Mouse (Mus musculus) CH12.LX (cell line): Measurements from ENCODE around the gene Dnah5.

ENCODE experiments used
- CHD2 ChIP-seq: IDR thresholded peaks from 2 replicates; pipeline ENCODE4 v1.6.1; 2011; ENCODE audit warnings: low read length, improper control_type of control experiment
- CTCF ChIP-seq, 2 experiments: IDR thresholded peaks in 1 of 2; conservative IDR thresholded peaks in 1 of 2; 2 replicates each; pipeline ENCODE4 v1.5.1; 2011 to 2012; ENCODE audit warnings: low read depth in 2 of 2, low read length in 2 of 2, improper control_type of control experiment in 1 of 2, inconsistent platforms in 1 of 2, mild to moderate bottlenecking in 1 of 2, moderate library complexity in 1 of 2
- E2F4 ChIP-seq: IDR thresholded peaks from 2 replicates; pipeline ENCODE4 v1.6.1; 2011; ENCODE audit warnings: low read depth, low read length, improper control_type of control experiment; ENCODE audit not compliant: insufficient replicate concordance
- HCFC1 ChIP-seq: IDR thresholded peaks from 2 replicates; pipeline ENCODE4 v1.6.1; 2012; ENCODE audit warnings: low read depth, mild to moderate bottlenecking, inconsistent platforms, low read length, improper control_type of control experiment
- IRF4 ChIP-seq: IDR thresholded peaks from 2 replicates; pipeline ENCODE4 v1.6.1; 2014; ENCODE audit warnings: low read depth, mild to moderate bottlenecking, inconsistent platforms, low read length, improper control_type of control experiment
- MAX ChIP-seq: IDR thresholded peaks from 2 replicates; pipeline ENCODE4 v1.6.1; 2011; ENCODE audit warnings: low read length, improper control_type of control experiment
- MEF2A ChIP-seq: IDR thresholded peaks from 2 replicates; pipeline ENCODE4 v1.6.1; 2014; ENCODE audit warnings: low read depth, mild to moderate bottlenecking, inconsistent platforms, low read length, improper control_type of control experiment, borderline replicate concordance
- NELFE ChIP-seq: IDR thresholded peaks from 2 replicates; pipeline ENCODE4 v1.6.1; 2011; ENCODE audit warnings: low read depth, low read length, improper control_type of control experiment
- NRF1 ChIP-seq: IDR thresholded peaks from 2 replicates; pipeline ENCODE4 v1.6.1; 2014; ENCODE audit warnings: low read depth, mild to moderate bottlenecking, inconsistent platforms, low read length, improper control_type of control experiment, moderate library complexity
- POLR2A ChIP-seq: IDR thresholded peaks from 2 replicates; pipeline ENCODE4 v1.6.1; 2011; ENCODE audit warnings: low read depth, mild to moderate bottlenecking, improper control_type of control experiment, low read length
- SMC3 ChIP-seq: IDR thresholded peaks from 2 replicates; pipeline ENCODE4 v1.6.1; 2011; ENCODE audit warnings: low read depth, low read length, improper control_type of control experiment
- TBP ChIP-seq: conservative IDR thresholded peaks from 2 replicates; pipeline ENCODE4 v1.6.1; 2011; ENCODE audit warnings: low read depth, low read length, improper control_type of control experiment
- USF1 ChIP-seq: IDR thresholded peaks from 2 replicates; pipeline ENCODE4 v1.6.1; 2014; ENCODE audit warnings: low read depth, mild to moderate bottlenecking, inconsistent platforms, low read length, improper control_type of control experiment

- TF ChIP-seq TBP (no peak), POLR2A (no peak), SMC3 (no peak), HCFC1 (no peak), CTCF (conservative IDR thresholded peaks at IDR 0.05 in 1 of 2, IDR thresholded peaks at IDR 0.05 in 1 of 2; ENCODE audit: low read depth in 2 of 2, low read length in 2 of 2) (no peak), MEF2A (no peak), MAX (no peak), E2F4 (no peak), CHD2 (no peak), NRF1 (no peak), IRF4 (no peak), NELFE (no peak), USF1 (no peak)
Measured at GRCm38 (mm10) chr15:28502820-28503219, 299.3 kb downstream of the Dnah5 start.
